Mouse (Mus musculus) MEL (cell line): ENCODE measurements at regions not wholly inside any gene's neighbourhood (a gene's known extent, or its start where the extent isn't known, plus 50 kb on each side); places are given as distances from the start of the nearest gene placed in this dataset.

Experiments
- DNase-seq: peaks from one replicate; pipeline ENCODE4 v3.0.0; 2011; ENCODE audit warnings: low read depth, low spot score
- H3K27ac ChIP-seq: 2 replicates; pipeline ENCODE4 v1.5.1; 2012; ENCODE audit warnings: low read depth, mild to moderate bottlenecking, control low read depth, low read length, moderate library complexity; ENCODE audit not compliant: control insufficient read depth
- H3K27me3 ChIP-seq, 2 experiments: fragments of 150-350 bp in 1 of 2; sonication (generic) in 1 of 2; 2 replicates each; pipeline ENCODE4 v1.6.1; 2012; ENCODE audit warnings: low read length in 2 of 2, mild to moderate bottlenecking in 2 of 2, improper control_type of control experiment in 1 of 2, moderate library complexity in 1 of 2; ENCODE audit not compliant: insufficient read depth in 2 of 2, control insufficient read depth in 1 of 2
- H3K36me3 ChIP-seq, 2 experiments: 2 replicates each; pipeline ENCODE4 v1.6.1; 2012 to 2014; ENCODE audit warnings: low read length in 2 of 2, improper control_type of control experiment in 1 of 2, inconsistent platforms in 1 of 2, mild to moderate bottlenecking in 1 of 2; ENCODE audit not compliant: insufficient read depth in 2 of 2, control insufficient read depth in 1 of 2
- H3K4me1 ChIP-seq, 2 experiments: fragments of 150-350 bp in 1 of 2; sonication (generic) in 1 of 2; 2 replicates each; pipeline ENCODE4 v1.6.1; 2012; ENCODE audit warnings: low read length in 2 of 2, improper control_type of control experiment in 1 of 2, mild to moderate bottlenecking in 1 of 2; ENCODE audit not compliant: insufficient read depth in 2 of 2, control insufficient read depth in 1 of 2
- H3K4me3 ChIP-seq, 2 experiments: fragments of 150-350 bp in 1 of 2; sonication (generic) in 1 of 2; 2 replicates each; pipeline ENCODE4 v1.5.1; 2012; ENCODE audit warnings: low read depth in 2 of 2, low read length in 2 of 2, mild to moderate bottlenecking in 2 of 2, moderate library complexity in 2 of 2, control low read depth in 1 of 2, improper control_type of control experiment in 1 of 2; ENCODE audit not compliant: control insufficient read depth in 1 of 2, insufficient read depth in 1 of 2
- H3K79me2 ChIP-seq: 2 replicates; pipeline ENCODE4 v1.6.1; 2012; ENCODE audit warnings: mild to moderate bottlenecking, low read length, moderate library complexity; ENCODE audit not compliant: control insufficient read depth, poor library complexity, insufficient read depth
- H3K9ac ChIP-seq: 2 replicates; pipeline ENCODE4 v1.6.1; 2012; ENCODE audit warnings: low read depth, mild to moderate bottlenecking, control low read depth, low read length, moderate library complexity; ENCODE audit not compliant: control insufficient read depth, poor library complexity, severe bottlenecking
- H3K9me3 ChIP-seq: fragments of 150-350 bp; sonication (generic); replicated peaks from 2 replicates; pipeline ENCODE4 v1.6.1; 2012; ENCODE audit warnings: mild to moderate bottlenecking, low read length, improper control_type of control experiment, moderate library complexity; ENCODE audit not compliant: insufficient read depth
- BHLHE40 ChIP-seq: IDR thresholded peaks from 2 replicates; pipeline ENCODE4 v1.6.1; 2012; ENCODE audit warnings: low read depth, mild to moderate bottlenecking, inconsistent platforms, low read length, improper control_type of control experiment, borderline replicate concordance
- CHD1 ChIP-seq: IDR thresholded peaks from 2 replicates; pipeline ENCODE4 v1.6.1; 2012; ENCODE audit warnings: low read depth, mild to moderate bottlenecking, inconsistent platforms, low read length, improper control_type of control experiment
- CHD2 ChIP-seq: IDR thresholded peaks from 2 replicates; pipeline ENCODE4 v1.6.1; 2011; ENCODE audit warnings: low read length, improper control_type of control experiment
- E2F4 ChIP-seq: IDR thresholded peaks from 2 replicates; pipeline ENCODE4 v1.6.1; 2011; ENCODE audit warnings: low read depth, low read length, improper control_type of control experiment, borderline replicate concordance
- ELF1 ChIP-seq: IDR thresholded peaks from 2 replicates; pipeline ENCODE4 v1.6.1; 2014; ENCODE audit warnings: low read depth, mild to moderate bottlenecking, inconsistent platforms, low read length, improper control_type of control experiment, moderate library complexity
- EP300 ChIP-seq, 2 experiments: IDR thresholded peaks; 2 replicates each; pipeline ENCODE4 v1.6.1; 2011; ENCODE audit warnings: improper control_type of control experiment in 2 of 2, low read length in 2 of 2, low read depth in 1 of 2, mild to moderate bottlenecking in 1 of 2
- GABPA ChIP-seq: IDR thresholded peaks from 2 replicates; pipeline ENCODE4 v1.6.1; 2012; ENCODE audit warnings: low read depth, mild to moderate bottlenecking, inconsistent platforms, low read length, improper control_type of control experiment, moderate library complexity
- JUND ChIP-seq: IDR thresholded peaks from 2 replicates; pipeline ENCODE4 v1.6.1; 2011; ENCODE audit warnings: low read depth, mild to moderate bottlenecking, improper control_type of control experiment, low read length
- MAFK ChIP-seq: IDR thresholded peaks from 2 replicates; pipeline ENCODE4 v1.6.1; 2011; ENCODE audit warnings: low read depth, mild to moderate bottlenecking, low read length, improper control_type of control experiment, borderline replicate concordance
- MEF2A ChIP-seq: IDR thresholded peaks from 2 replicates; pipeline ENCODE4 v1.6.1; 2014; ENCODE audit warnings: low read depth, mild to moderate bottlenecking, inconsistent platforms, low read length, improper control_type of control experiment; ENCODE audit not compliant: poor library complexity, insufficient replicate concordance, severe bottlenecking; ENCODE audit errors: extremely low read depth
- MXI1 ChIP-seq: IDR thresholded peaks from 2 replicates; pipeline ENCODE4 v1.6.1; 2011; ENCODE audit warnings: mild to moderate bottlenecking, low read depth, low read length, improper control_type of control experiment
- MYB ChIP-seq: IDR thresholded peaks from 2 replicates; pipeline ENCODE4 v1.6.1; 2011; ENCODE audit warnings: mild to moderate bottlenecking, low read depth, low read length, improper control_type of control experiment
- MYC ChIP-seq: IDR thresholded peaks from 2 replicates; pipeline ENCODE4 v1.6.1; 2011; ENCODE audit warnings: low read depth, mild to moderate bottlenecking, low read length, improper control_type of control experiment, moderate library complexity
- NELFE ChIP-seq: IDR thresholded peaks from 2 replicates; pipeline ENCODE4 v1.6.1; 2011; ENCODE audit warnings: low read depth, low read length, improper control_type of control experiment
- NRF1 ChIP-seq: IDR thresholded peaks from 2 replicates; pipeline ENCODE4 v1.6.1; 2014; ENCODE audit warnings: low read depth, mild to moderate bottlenecking, inconsistent platforms, low read length, improper control_type of control experiment, moderate library complexity; ENCODE audit not compliant: poor library complexity, insufficient read depth, severe bottlenecking
- POLR2AphosphoS2 ChIP-seq: IDR thresholded peaks from 2 replicates; pipeline ENCODE4 v1.6.1; 2011; ENCODE audit warnings: low read length, improper control_type of control experiment
- RAD21 ChIP-seq: IDR thresholded peaks from 2 replicates; pipeline ENCODE4 v1.6.1; 2011; ENCODE audit warnings: mild to moderate bottlenecking, low read depth, low read length, improper control_type of control experiment
- RCOR1 ChIP-seq: IDR thresholded peaks from 2 replicates; pipeline ENCODE4 v1.6.1; 2012; ENCODE audit warnings: low read depth, mild to moderate bottlenecking, inconsistent platforms, low read length, improper control_type of control experiment
- SIN3A ChIP-seq: IDR thresholded peaks from 2 replicates; pipeline ENCODE4 v1.6.1; 2012; ENCODE audit warnings: low read length, improper control_type of control experiment, inconsistent platforms
- SMC3 ChIP-seq: IDR thresholded peaks from 2 replicates; pipeline ENCODE4 v1.6.1; 2011; ENCODE audit warnings: low read depth, low read length, improper control_type of control experiment
- TBP ChIP-seq: IDR thresholded peaks from 2 replicates; pipeline ENCODE4 v1.8.0; 2011; ENCODE audit warnings: low read depth, low read length, improper control_type of control experiment
- TCF12 ChIP-seq: IDR thresholded peaks from 2 replicates; pipeline ENCODE4 v1.6.1; 2014; ENCODE audit warnings: low read depth, mild to moderate bottlenecking, inconsistent platforms, low read length, improper control_type of control experiment, moderate library complexity
- UBTF ChIP-seq: IDR thresholded peaks from 2 replicates; pipeline ENCODE4 v1.6.1; 2012; ENCODE audit warnings: low read depth, mild to moderate bottlenecking, inconsistent platforms, low read length, improper control_type of control experiment, moderate library complexity, borderline replicate concordance; ENCODE audit not compliant: insufficient read depth
- USF2 ChIP-seq, 2 experiments: IDR thresholded peaks; 2 replicates each; pipeline ENCODE4 v1.6.1; 2011 to 2012; ENCODE audit warnings: improper control_type of control experiment in 2 of 2, low read length in 2 of 2, borderline replicate concordance in 1 of 2, inconsistent platforms in 1 of 2, low read depth in 1 of 2, mild to moderate bottlenecking in 1 of 2; ENCODE audit not compliant: insufficient read depth in 1 of 2
- ZC3H11A ChIP-seq: IDR thresholded peaks from 2 replicates; pipeline ENCODE4 v1.6.1; 2012; ENCODE audit warnings: low read depth, mild to moderate bottlenecking, inconsistent platforms, low read length, improper control_type of control experiment
- ZKSCAN1 ChIP-seq: IDR thresholded peaks from 2 replicates; pipeline ENCODE4 v1.6.1; 2012; ENCODE audit warnings: low read depth, mild to moderate bottlenecking, inconsistent platforms, low read length, improper control_type of control experiment, moderate library complexity
- ZNF384 ChIP-seq: IDR thresholded peaks from 2 replicates; pipeline ENCODE4 v1.6.1; 2012; ENCODE audit warnings: low read depth, mild to moderate bottlenecking, inconsistent platforms, low read length, improper control_type of control experiment

DNA sequence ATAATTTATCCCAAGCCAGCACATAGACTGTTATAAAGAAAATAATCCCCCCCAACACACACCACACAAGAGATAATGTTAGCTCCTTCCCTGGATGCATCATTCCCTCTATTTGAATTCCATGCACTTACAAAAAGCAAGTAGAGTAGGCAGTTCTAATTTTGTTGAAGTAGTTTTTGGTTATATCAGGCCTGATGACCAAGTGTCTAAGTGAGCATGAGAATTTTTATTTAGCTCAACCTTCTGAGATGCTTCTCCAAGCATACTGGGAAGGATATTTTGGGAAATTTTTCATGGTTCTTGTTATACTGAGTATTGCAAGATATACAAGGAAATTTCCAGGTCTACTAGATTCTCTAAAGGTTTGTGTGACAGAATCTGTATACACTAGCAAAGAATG lies 205.5 kb upstream of the Flrt2 start:
- no peak overlapping the region for H3K4me3 ChIP-seq
- no peak for TF ChIP-seq EP300 (IDR thresholded peaks at IDR 0.05; ENCODE audit: low read depth in 1 of 2, low read length in 2 of 2)
- TF ChIP-seq ZKSCAN1 = no peak
- TF ChIP-seq USF2 (IDR thresholded peaks at IDR 0.05; ENCODE audit: borderline replicate concordance in 1 of 2, insufficient read depth in 1 of 2, low read depth in 1 of 2, low read length in 2 of 2) = no peak
- TF ChIP-seq MAFK = no peak
- TF ChIP-seq RCOR1 = no peak
- TF ChIP-seq CHD2 = no peak
- no peak for TF ChIP-seq SIN3A
- no peak for TF ChIP-seq CHD1
- no peak for TF ChIP-seq UBTF
- no peak for TF ChIP-seq ZC3H11A
- no peak for TF ChIP-seq NRF1
- DNase-seq = no peak
- no peaks in the 10 kb centered on the region for H3K27me3 ChIP-seq
- no peaks in the 10 kb centered on the region for H3K9me3 ChIP-seq
- H3K4me1 ChIP-seq = no peaks in the 10 kb centered on the region
- no peak overlapping the region for H3K27ac ChIP-seq
- H3K36me3 ChIP-seq = no peaks in the 10 kb centered on the region
- no peak overlapping the region for H3K9ac ChIP-seq
- H3K79me2 ChIP-seq = no peaks in the 10 kb centered on the region

DNA sequence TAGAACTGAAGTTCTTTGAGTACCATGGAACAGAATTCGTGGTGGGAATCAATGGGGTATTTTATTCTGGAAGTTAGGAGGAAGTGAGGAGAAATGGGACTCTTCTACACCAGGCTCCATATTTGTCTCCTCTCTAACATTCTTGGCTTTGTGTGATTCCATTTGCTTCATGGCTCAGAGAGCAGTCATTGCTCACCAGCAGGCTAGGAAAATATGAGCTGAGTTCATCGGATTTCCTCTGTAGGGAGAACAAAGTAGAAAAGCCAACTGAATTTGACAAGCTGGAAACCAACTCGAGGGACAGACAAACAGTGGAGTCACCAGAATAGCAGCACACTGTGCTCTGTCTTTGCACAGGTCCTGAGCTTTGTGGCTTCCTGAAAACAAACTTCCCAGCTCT lies 203.7 kb upstream of the Flrt2 start:
- H3K4me1 ChIP-seq = no peaks in the 10 kb centered on the region
- H3K9ac ChIP-seq = no peak overlapping the region
- no peaks in the 10 kb centered on the region for H3K79me2 ChIP-seq

DNA sequence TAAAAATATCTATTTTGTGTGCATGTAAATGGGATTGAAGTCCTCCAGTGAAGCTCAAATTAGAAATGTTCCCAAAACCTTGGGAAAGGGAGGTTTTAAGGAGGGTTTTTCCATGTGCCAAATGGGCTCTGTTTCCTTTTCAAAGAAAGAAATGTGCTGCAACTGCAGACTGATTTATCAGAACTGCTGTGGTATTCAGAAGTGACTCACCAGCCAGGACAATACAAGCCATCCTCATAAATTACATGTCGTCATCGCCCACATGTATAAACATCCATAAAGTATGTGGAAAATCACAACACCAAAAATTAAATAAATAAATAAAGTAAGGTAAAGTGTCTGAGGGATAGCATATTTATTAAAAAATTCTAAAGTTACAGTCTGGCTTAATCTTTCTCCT lies 202.7 kb upstream of the Flrt2 start:
- Histone ChIP-seq H3K4me3 (no peak overlapping the region), H3K9me3 (no peaks in the 10 kb centered on the region), H3K4me1 (no peaks in the 10 kb centered on the region), H3K79me2 (no peaks in the 10 kb centered on the region), H3K27ac (no peak overlapping the region), H3K27me3 (no peaks in the 10 kb centered on the region), H3K9ac (no peak overlapping the region), H3K36me3 (no peaks in the 10 kb centered on the region)
- no peak for DNase-seq
- TF ChIP-seq MXI1 (no peak), MEF2A (no peak), POLR2AphosphoS2 (no peak), GABPA (no peak), TBP (no peak), RAD21 (no peak), BHLHE40 (no peak), TCF12 (no peak), MYB (no peak), MAFK (no peak), MYC (no peak), ELF1 (no peak), E2F4 (no peak), USF2 (IDR thresholded peaks at IDR 0.05; ENCODE audit: borderline replicate concordance in 1 of 2, insufficient read depth in 1 of 2, low read depth in 1 of 2, low read length in 2 of 2) (no peak), JUND (no peak), NELFE (no peak)

More for the DNA sequence above, 203.7 kb upstream of the Flrt2 start:
- Histone ChIP-seq H3K36me3 (no peaks in the 10 kb centered on the region), H3K4me3 (no peak overlapping the region), H3K27ac (no peak overlapping the region), H3K9me3 (no peaks in the 10 kb centered on the region), H3K27me3 (no peaks in the 10 kb centered on the region)
- no peak for DNase-seq
- TF ChIP-seq SMC3 (no peak), E2F4 (no peak), MXI1 (no peak), ZNF384 (no peak), MYB (no peak)
